Mouse (Mus musculus) midbrain, postnatal 0 days (tissue): ENCODE results near the gene Erp29. TPM values are rescaled to one million over a fixed set of nuclear protein-coding genes. Genes with fewer than 3 reads are reported as not detected.
"Not testable (repeated sequence)": the region's sequence is repeated elsewhere in the genome, so short reads cannot be mapped to it uniquely, and the experiment has no call there.

Experiments
- ATAC-seq: fragments of 200-750 bp; cut with Nextera tagmentation; 2 replicates; pipeline ENCODE4 v1.8.0; 2017; ENCODE audit warnings: moderate number of reproducible peaks, mild to moderate bottlenecking, moderate TSS enrichment, moderate library complexity; ENCODE audit not compliant: low FRiP score
- DNase-seq: peaks from one replicate; pipeline ENCODE4 v3.0.0-alpha.2; 2015; ENCODE audit warnings: low spot score
- H3K27ac ChIP-seq: fragments of 300-500 bp; sonication (generic); 2 replicates; pipeline ENCODE4 v1.5.1; 2014; ENCODE audit warnings: low read depth, mild to moderate bottlenecking, low read length, mixed read lengths
- H3K27me3 ChIP-seq: fragments of 300-500 bp; sonication (generic); 2 replicates; pipeline ENCODE4 v1.6.1; 2014; ENCODE audit warnings: low read length, control low read depth, mixed read lengths; ENCODE audit not compliant: insufficient read depth
- H3K36me3 ChIP-seq: fragments of 300-500 bp; sonication (generic); 2 replicates; pipeline ENCODE4 v1.6.1; 2014; ENCODE audit warnings: low read length, control low read depth, mixed read lengths; ENCODE audit not compliant: insufficient read depth
- H3K4me1 ChIP-seq: fragments of 300-500 bp; sonication (generic); 2 replicates; pipeline ENCODE4 v1.6.1; 2014; ENCODE audit warnings: mild to moderate bottlenecking, control low read depth, antibody characterized with exemption, low read length, mixed read lengths; ENCODE audit not compliant: insufficient read depth
- H3K4me2 ChIP-seq: fragments of 300-500 bp; sonication (generic); 2 replicates; pipeline ENCODE4 v1.6.1; 2014; ENCODE audit warnings: low read depth, mild to moderate bottlenecking, low read length, mixed read lengths; ENCODE audit not compliant: poor library complexity, severe bottlenecking
- H3K4me3 ChIP-seq: fragments of 300-500 bp; sonication (generic); 2 replicates; pipeline ENCODE4 v1.5.1; 2014; ENCODE audit warnings: low read depth, mild to moderate bottlenecking, low read length, moderate library complexity
- H3K9ac ChIP-seq: fragments of 300-500 bp; sonication (generic); replicated peaks from 2 replicates; pipeline ENCODE4 v1.6.1; 2014; ENCODE audit warnings: mild to moderate bottlenecking, low read length, moderate library complexity, mixed read lengths; ENCODE audit not compliant: poor library complexity, severe bottlenecking
- H3K9me3 ChIP-seq: fragments of 300-500 bp; sonication (generic); 2 replicates; pipeline ENCODE4 v1.6.1; 2016; ENCODE audit warnings: low read length, control low read depth
- CTCF ChIP-seq: IDR thresholded peaks from 2 replicates; pipeline ENCODE4 v1.5.1; 2016; ENCODE audit warnings: antibody characterized with exemption, mild to moderate bottlenecking
- WGBS: fragments of 180-500 bp; shearing (Covaris S2); extraction: QIAGEN DNeasy Blood & Tissue Kit; methylation state at CpG from one replicate; pipeline ENCODE4 v1.1.7; 2014; 5-methylcytosine and 5-hydroxymethylcytosine counted together
- polyA plus RNA-seq: library from polyadenylated mRNA; unstranded; fragments of >200 nt; fragmentation: Nextera tagmentation; extraction: Ambion mirVana; gene quantifications from 2 replicates; pipeline ENCODE4 v1.2.1, GENCODE M21; 2015
- total RNA-seq: library from RNA; depleted of rRNA; stranded (reverse); fragments of >200 nt; gene quantifications from 2 replicates; pipeline ENCODE4 v1.2.3, GENCODE M21; 2014; rRNA removed

Gene Erp29
- 70.8 and 86.6 TPM in 2 replicates for total RNA-seq
- 187 and 202 TPM in 2 replicates for polyA plus RNA-seq

DNA sequence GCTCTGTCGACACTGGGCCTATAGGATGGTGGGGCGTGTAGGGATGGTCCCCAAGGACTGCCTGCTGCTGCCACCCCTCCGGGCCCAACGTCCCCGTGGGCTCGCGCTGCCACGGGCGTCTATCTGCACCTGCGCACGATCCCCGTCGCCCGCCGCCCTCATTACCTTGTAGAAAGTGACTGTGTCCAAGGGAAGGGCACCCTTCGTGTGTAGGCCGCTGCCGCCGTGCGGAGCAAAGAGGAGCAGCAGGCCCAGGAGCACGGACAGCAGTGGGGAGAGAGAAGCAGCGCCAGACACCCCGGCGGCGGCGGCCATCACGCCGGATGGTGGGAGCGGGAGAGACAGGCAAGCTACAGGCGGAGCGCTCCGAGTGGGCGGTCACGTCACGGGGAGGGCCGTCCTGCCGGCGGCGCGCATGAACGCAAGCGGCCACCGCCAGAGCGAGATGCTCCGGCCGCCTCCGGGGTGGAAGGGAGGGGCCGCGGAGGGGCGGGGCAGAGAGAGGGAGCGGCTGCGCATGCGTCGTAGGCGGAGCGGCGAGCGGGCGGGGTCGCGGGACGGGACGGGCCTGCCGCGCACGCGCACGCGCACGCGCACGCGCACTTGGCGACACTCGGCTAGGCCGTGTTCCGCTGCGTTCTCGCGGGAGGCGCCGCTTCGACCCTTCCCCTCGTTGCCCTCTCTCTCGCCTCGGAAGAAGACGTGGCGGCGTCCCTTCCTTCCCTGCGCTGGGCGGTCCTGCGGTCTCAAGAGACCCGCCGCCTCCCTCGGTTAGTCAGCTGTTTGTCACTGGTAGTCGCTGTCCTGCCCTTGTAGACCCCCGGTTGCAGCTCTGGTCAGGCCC, at the start of gene Erp29:
Erp29 (minus strand) TSS at position 481 of the 844 bp plus-strand sequence.
- ATAC-seq, result peak; percentile 91
- Histone ChIP-seq H3K4me2 (peak within 1 kb of the TSS; percentile 75), H3K4me1 (peaks cover 2% of the 10 kb centered on the region; the same call in 1 of the 2 replicates), H3K4me3 (peak within 1 kb of the TSS; percentile 88), H3K27me3 (no peaks in the 10 kb centered on the region), H3K36me3 (peaks cover 16% of the 10 kb centered on the region), H3K9me3 (no peaks in the 10 kb centered on the region), H3K27ac (peak within 1 kb of the TSS; percentile 98), H3K9ac (peak within 1 kb of the TSS; percentile 94)
- WGBS, result 0% methylated on average over 65 of the region's 97 CpGs
- TF ChIP-seq CTCF, result peak; percentile 52
- peak; percentile 96 for DNase-seq

DNA sequence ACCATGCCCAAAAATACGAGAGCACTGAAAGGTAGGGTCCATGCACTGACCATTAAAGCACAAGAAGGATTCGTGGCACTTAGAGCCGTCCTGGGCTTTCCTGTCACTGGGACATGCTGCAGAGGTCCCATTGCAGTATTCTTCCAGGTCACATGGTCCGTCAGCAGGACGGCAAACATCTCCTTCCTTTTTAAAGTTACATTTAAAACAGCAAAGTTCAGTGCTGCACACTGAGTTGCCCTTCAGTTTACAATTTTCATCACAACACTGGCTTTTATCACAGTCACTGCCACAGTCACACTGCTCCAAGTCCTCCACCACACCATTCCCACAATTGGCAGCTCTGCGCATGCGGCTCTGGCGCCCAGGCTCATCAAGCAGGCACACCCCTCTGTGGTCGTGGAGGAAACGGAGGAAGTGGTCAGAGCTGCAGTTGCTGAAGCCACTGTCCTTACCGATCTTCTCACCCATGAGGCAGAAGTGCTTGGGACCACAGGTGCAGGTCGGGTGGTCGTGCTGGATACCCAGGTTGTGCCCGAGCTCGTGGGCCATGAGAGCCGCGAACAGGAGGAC, 49.2 kb upstream of the Erp29 start:
- not testable (repeated sequence) for H3K9me3 ChIP-seq, H3K4me3 ChIP-seq, H3K9ac ChIP-seq, ATAC-seq, DNase-seq, H3K4me2 ChIP-seq, H3K27me3 ChIP-seq, H3K36me3 ChIP-seq, H3K27ac ChIP-seq, H3K4me1 ChIP-seq
- 72% methylated on average over 10 of the region's 17 CpGs for WGBS

DNA sequence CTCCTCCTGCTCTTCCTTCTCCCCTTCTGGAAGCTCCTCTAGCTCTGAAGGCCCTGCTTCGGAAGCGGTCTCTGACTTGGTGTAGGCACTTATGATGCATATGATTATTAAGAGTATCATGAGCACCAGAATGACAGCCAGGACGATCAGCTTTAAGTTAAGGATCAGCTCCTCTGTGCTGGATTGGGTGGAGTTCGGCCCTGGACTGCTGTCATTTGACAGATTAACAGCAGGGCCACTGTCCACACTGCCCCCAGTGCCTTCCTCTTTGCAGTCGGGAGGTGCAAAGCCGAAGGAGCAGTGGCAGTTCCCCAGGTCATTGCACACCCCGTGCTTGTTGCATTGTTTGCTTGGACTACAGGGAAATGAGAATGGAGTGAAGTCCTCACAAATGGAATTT, 48.4 kb upstream of the Erp29 start:
- ATAC-seq (no peak), DNase-seq (no peak)
- H3K4me2 ChIP-seq, result no peak overlapping the region
- H3K27ac ChIP-seq, result no peak overlapping the region
- H3K4me1 ChIP-seq, result no peaks in the 10 kb centered on the region
- H3K27me3 ChIP-seq, result no peaks in the 10 kb centered on the region
- H3K4me3 ChIP-seq, result no peak overlapping the region
- H3K36me3 ChIP-seq, result no peaks in the 10 kb centered on the region
- H3K9me3 ChIP-seq, result no peaks in the 10 kb centered on the region
- TF ChIP-seq CTCF, result no peak
- 75% methylated on average over 7 of the region's 7 CpGs for WGBS
- no peak overlapping the region for H3K9ac ChIP-seq

DNA sequence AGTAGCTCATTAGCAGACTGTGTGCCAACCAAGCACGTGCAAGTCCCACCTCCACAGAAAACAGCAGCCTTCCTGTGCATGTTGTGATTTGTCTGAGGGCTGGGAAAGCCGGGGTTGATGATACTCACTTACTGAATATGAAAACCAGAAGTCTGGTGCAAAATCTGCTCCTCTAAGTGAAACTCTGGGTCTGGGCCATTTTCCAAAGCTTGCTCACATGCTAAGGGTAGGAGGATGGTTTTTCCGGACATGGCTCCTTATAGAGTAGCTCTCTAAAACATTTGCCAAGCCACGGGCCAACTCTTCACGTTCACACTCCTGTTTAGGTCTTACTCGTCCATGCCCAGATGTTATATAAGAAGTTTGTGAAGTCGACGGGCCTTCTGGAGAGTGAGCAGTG, 41.0 kb upstream of the Erp29 start:
- WGBS, result 80% methylated on average over 8 of the region's 8 CpGs
- no peaks in the 10 kb centered on the region for H3K9me3 ChIP-seq
- no peak for DNase-seq

DNA sequence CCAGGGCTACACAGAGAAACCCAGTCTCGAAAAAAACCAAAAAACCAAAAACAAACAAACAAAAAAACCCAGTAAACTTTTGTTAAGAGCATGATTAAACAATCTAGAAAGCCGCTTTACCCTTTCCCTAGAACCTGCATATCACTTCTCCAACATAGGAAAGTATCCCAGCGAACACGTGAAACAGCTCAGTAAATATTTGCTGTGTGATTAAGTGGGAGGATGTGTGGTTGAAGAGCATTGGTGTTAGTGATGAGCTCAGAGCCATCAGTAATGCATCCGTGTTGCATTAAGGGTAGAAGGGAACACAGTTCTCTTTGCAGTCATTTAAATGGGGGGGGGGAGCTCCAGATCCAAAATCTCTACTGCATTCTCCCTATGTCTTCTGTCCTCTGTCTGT, 32.5 kb upstream of the Erp29 start:
- Histone ChIP-seq H3K9me3 (no peaks in the 10 kb centered on the region), H3K36me3 (no peaks in the 10 kb centered on the region), H3K4me3 (no peak overlapping the region), H3K27ac (no peak overlapping the region), H3K9ac (no peak overlapping the region), H3K4me1 (no peaks in the 10 kb centered on the region), H3K4me2 (no peak overlapping the region), H3K27me3 (no peaks in the 10 kb centered on the region)
- DNase-seq (no peak), ATAC-seq (no peak)
- 83% methylated on average over 5 of the region's 5 CpGs for WGBS
- TF ChIP-seq CTCF, result no peak

More for the DNA sequence above, 41.0 kb upstream of the Erp29 start:
- Histone ChIP-seq H3K4me3 (no peak overlapping the region), H3K4me2 (no peak overlapping the region), H3K27me3 (no peaks in the 10 kb centered on the region), H3K4me1 (no peaks in the 10 kb centered on the region), H3K36me3 (no peaks in the 10 kb centered on the region), H3K27ac (no peak overlapping the region), H3K9ac (no peak overlapping the region)
- TF ChIP-seq CTCF, result no peak
- no peak for ATAC-seq

DNA sequence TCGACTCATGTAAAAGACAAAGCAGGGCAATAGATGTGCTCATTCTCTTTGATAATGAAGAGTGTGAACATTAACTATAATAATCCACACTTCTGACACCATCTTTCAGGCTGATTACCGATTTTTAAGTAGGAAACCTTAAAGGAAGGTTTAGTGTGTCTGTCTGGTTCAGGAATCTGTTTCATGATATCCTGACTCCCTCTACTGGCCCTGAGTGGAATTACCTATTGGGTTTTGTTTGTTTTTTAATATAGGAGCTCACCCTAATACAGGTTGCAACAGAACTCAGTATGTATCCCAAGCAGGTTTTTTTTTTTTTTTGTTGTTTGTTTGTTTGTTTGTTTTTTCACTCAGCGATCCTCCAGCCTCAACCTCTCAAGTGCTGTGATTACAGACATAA, 25.4 kb upstream of the Erp29 start:
- Histone ChIP-seq H3K4me2 (no peak overlapping the region), H3K9me3 (no peaks in the 10 kb centered on the region), H3K4me3 (no peak overlapping the region), H3K27ac (no peak overlapping the region), H3K27me3 (no peaks in the 10 kb centered on the region), H3K4me1 (no peaks in the 10 kb centered on the region), H3K36me3 (no peaks in the 10 kb centered on the region), H3K9ac (no peak overlapping the region)
- peak; percentile 86 for DNase-seq
- WGBS, result 33% methylated on average over 3 of the region's 3 CpGs
- no peak for ATAC-seq
- TF ChIP-seq CTCF, result peak; percentile 85
